Mouse (Mus musculus) heart, adult 2 months (tissue): Measurements from ENCODE around the gene Trarg1.

Experiments
- CTCF ChIP-seq: fragments of 200-600 bp; IDR thresholded peaks from 2 replicates; pipeline ENCODE4 v1.8.1; 2022; ENCODE audit warnings: antibody characterized with exemption, mild to moderate bottlenecking, moderate library complexity
- POLR2A ChIP-seq: fragments of 200-500 bp; IDR thresholded peaks from 2 replicates; pipeline ENCODE4 v1.6.1; 2011; ENCODE audit warnings: mild to moderate bottlenecking, low read depth, low read length, control low read depth; ENCODE audit not compliant: insufficient read depth

- TF ChIP-seq CTCF, result no peak
- no peak for TF ChIP-seq POLR2A
Observed at GRCm38 (mm10) chr11:76652838-76653334, 26.7 kb upstream of the Trarg1 start.
